Mouse (Mus musculus): ENCODE measurements around the gene Tmem236.

GRCm38 (mm10) chr2:14176460-14177193, 2.3 kb downstream of the Tmem236 start:
- TF ChIP-seq CTCF (IDR thresholded peaks at IDR 0.05) (no peak), EP300 (IDR thresholded peaks at IDR 0.05) (no peak)
